8 mouse cellular contexts compared by ENCODE assay signal in genomic region chr4:148644157-148644511, GRCm38 (mm10). TPM values are rescaled to one million over a fixed set of nuclear protein-coding genes. Genes with fewer than 3 reads are reported as not detected.
A peak's percentile ranks its signal among the peaks of the same experiment; 100 is the strongest.
DNase-seq lines count a peak whose midpoint lies in the region; ATAC-seq lines count a peak whose summit lies in the region.

No protein-coding gene starts in this region.

- H3K9ac ChIP-seq in kidney, embryonic 14.5 days (ENCODE audit: low read depth, low read length), result peak overlapping the region; percentile 44; the same call in 1 of the 2 replicates
- no peak overlapping the region for H3K9ac ChIP-seq in liver, embryonic 15.5 days
- H3K9ac ChIP-seq in neural tube, embryonic 13.5 days, result no peak overlapping the region

- no peaks in the 10 kb centered on the region for H3K9me3 ChIP-seq in heart, embryonic 10.5 days
- no peaks in the 10 kb centered on the region for H3K9me3 ChIP-seq in kidney, embryonic 14.5 days (ENCODE audit: control insufficient read depth, low read length)
- H3K9me3 ChIP-seq in liver, embryonic 15.5 days (replicated peaks), result no peaks in the 10 kb centered on the region
- H3K9me3 ChIP-seq in neural tube, embryonic 13.5 days, result no peaks in the 10 kb centered on the region

- H3K27me3 ChIP-seq in heart, embryonic 10.5 days (ENCODE audit: insufficient read depth, poor library complexity, severe bottlenecking), result no peaks in the 10 kb centered on the region
- H3K27me3 ChIP-seq in kidney, embryonic 14.5 days (ENCODE audit: control insufficient read depth, insufficient read depth, low read length), result no peaks in the 10 kb centered on the region
- H3K27me3 ChIP-seq in liver, embryonic 15.5 days, result peaks cover 3% of the 10 kb centered on the region; the same call in 1 of the 2 replicates
- H3K27me3 ChIP-seq in neural tube, embryonic 13.5 days, result no peaks in the 10 kb centered on the region

- peak overlapping the region; percentile 40 for H3K4me3 ChIP-seq in heart, embryonic 10.5 days
- H3K4me3 ChIP-seq in kidney, embryonic 14.5 days (ENCODE audit: low read length), result peak overlapping the region; percentile 10; the same call in 1 of the 2 replicates
- peak overlapping the region; percentile 22; the same call in 1 of the 2 replicates for H3K4me3 ChIP-seq in liver, embryonic 15.5 days (replicated peaks)
- no peak overlapping the region for H3K4me3 ChIP-seq in neural tube, embryonic 13.5 days

- peaks cover 10% of the 10 kb centered on the region for H3K4me1 ChIP-seq in heart, embryonic 10.5 days
- H3K4me1 ChIP-seq in kidney, embryonic 14.5 days (ENCODE audit: control insufficient read depth, insufficient read depth, low read length), result no peaks in the 10 kb centered on the region
- peaks cover 10% of the 10 kb centered on the region; the same call in 1 of the 2 replicates for H3K4me1 ChIP-seq in liver, embryonic 15.5 days (replicated peaks)
- H3K4me1 ChIP-seq in neural tube, embryonic 13.5 days (replicated peaks), result peaks cover 4% of the 10 kb centered on the region; the same call in 1 of the 2 replicates

- peak; percentile 85 for DNase-seq in CD4-positive, CD25-positive, alpha-beta regulatory T cell, adult 2 months (ENCODE audit: low read depth, low spot score)
- peak; percentile 50 to 83 for DNase-seq in adrenal gland, adult (ENCODE audit: inconsistent age in 2 of 2, low spot score in 1 of 2)
- DNase-seq in embryo, embryonic 10 days (ENCODE audit: low spot score), result peak; percentile 70
- DNase-seq in heart, embryonic 10.5 days (ENCODE audit: low spot score), result peak; percentile 84
- DNase-seq in thymus, postnatal 0 days (ENCODE audit: low spot score), result peak; percentile 89

- peak overlapping the region; percentile 26; the same call in 1 of the 2 replicates for H3K4me2 ChIP-seq in kidney, embryonic 14.5 days (replicated peaks; ENCODE audit: low read depth, low read length)
- peak overlapping the region; percentile 54 for H3K4me2 ChIP-seq in liver, embryonic 15.5 days
- peak overlapping the region; percentile 35 for H3K4me2 ChIP-seq in neural tube, embryonic 13.5 days

- H3K27ac ChIP-seq in heart, embryonic 10.5 days, result peak overlapping the region; percentile 72
- H3K27ac ChIP-seq in kidney, embryonic 14.5 days (ENCODE audit: low read depth, low read length), result no peak overlapping the region
- H3K27ac ChIP-seq in liver, embryonic 15.5 days (replicated peaks), result no peak overlapping the region
- no peak overlapping the region for H3K27ac ChIP-seq in neural tube, embryonic 13.5 days (replicated peaks)

- 0 out of 2 replicates have a peak, but pooled peaks have one; percentile 5 for ATAC-seq in kidney, embryonic 14.5 days (ENCODE audit: low FRiP score, low TSS enrichment)
- no peak for ATAC-seq in liver, embryonic 15.5 days (ENCODE audit: insufficient read depth)
- ATAC-seq in neural tube, embryonic 13.5 days (ENCODE audit: low read depth), result 0 out of 2 replicates have a peak, but pooled peaks have one; percentile 27

- no peaks in the 10 kb centered on the region for H3K36me3 ChIP-seq in heart, embryonic 10.5 days
- no peaks in the 10 kb centered on the region for H3K36me3 ChIP-seq in kidney, embryonic 14.5 days (ENCODE audit: control insufficient read depth, insufficient read depth, low read length)
- no peaks in the 10 kb centered on the region for H3K36me3 ChIP-seq in liver, embryonic 15.5 days (replicated peaks)
- no peaks in the 10 kb centered on the region for H3K36me3 ChIP-seq in neural tube, embryonic 13.5 days

- 2% methylated on average over 9 of the region's 9 CpGs for WGBS in heart, embryonic 10.5 days
- WGBS in kidney, embryonic 14.5 days, result 5% methylated on average over 9 of the region's 9 CpGs
- 2% methylated on average over 9 of the region's 9 CpGs for WGBS in liver, embryonic 15.5 days (ENCODE audit: insufficient replicate concordance)
- whole genome bisulfite sequencing in neural tube, embryonic 13.5 days, result 9% methylated on average over 9 of the region's 9 CpGs

RNA-seq across cellular contexts. Expression of gene Gm572, which starts 1.0 kb away (rescaled TPM):
- not detected in 2 replicates for polyA plus RNA-seq in heart, embryonic 10.5 days (2016; fragmentation: Nextera tagmentation; extraction: Ambion mirVana)
- not detected in 2 replicates for polyA plus RNA-seq in kidney, embryonic 14.5 days (2014; fragmentation: Nextera tagmentation; extraction: Ambion mirVana)
- polyA plus RNA-seq in liver, embryonic 15.5 days (2015; fragmentation: Nextera tagmentation; extraction: Ambion mirVana), result not detected in 2 replicates
- polyA plus RNA-seq in neural tube, embryonic 13.5 days (2015; fragmentation: Nextera tagmentation; extraction: Ambion mirVana), result not detected in 2 replicates
- 0.09 TPM in 1 of 2 replicates, not detected in the other for polyA plus RNA-seq in thymus, postnatal 0 days (2015; fragmentation: Nextera tagmentation; extraction: Ambion mirVana)

RNA-seq across cellular contexts. Expression of gene Tardbp, which starts 17.3 kb away (rescaled TPM):
- polyA plus RNA-seq in heart, embryonic 10.5 days (2016; fragmentation: Nextera tagmentation; extraction: Ambion mirVana), result 238 and 301 TPM in 2 replicates
- 183 TPM in 2 replicates for polyA plus RNA-seq in kidney, embryonic 14.5 days (2014; fragmentation: Nextera tagmentation; extraction: Ambion mirVana)
- polyA plus RNA-seq in liver, embryonic 15.5 days (2015; fragmentation: Nextera tagmentation; extraction: Ambion mirVana), result 126 and 128 TPM in 2 replicates
- polyA plus RNA-seq in neural tube, embryonic 13.5 days (2015; fragmentation: Nextera tagmentation; extraction: Ambion mirVana), result 223 and 264 TPM in 2 replicates
- polyA plus RNA-seq in thymus, postnatal 0 days (2015; fragmentation: Nextera tagmentation; extraction: Ambion mirVana), result 330 and 343 TPM in 2 replicates

RNA-seq across cellular contexts. Expression of gene Masp2, which starts 41.8 kb away (rescaled TPM):
- 0.27 and 0.82 TPM in 2 replicates for polyA plus RNA-seq in heart, embryonic 10.5 days (2016; fragmentation: Nextera tagmentation; extraction: Ambion mirVana)
- polyA plus RNA-seq in kidney, embryonic 14.5 days (2014; fragmentation: Nextera tagmentation; extraction: Ambion mirVana), result 0.37 TPM in 1 of 2 replicates, not detected in the other
- 44.5 and 56.0 TPM in 2 replicates for polyA plus RNA-seq in liver, embryonic 15.5 days (2015; fragmentation: Nextera tagmentation; extraction: Ambion mirVana)
- polyA plus RNA-seq in neural tube, embryonic 13.5 days (2015; fragmentation: Nextera tagmentation; extraction: Ambion mirVana), result 0.58 and 1.1 TPM in 2 replicates
- 0.34 TPM in 1 of 2 replicates, not detected in the other for polyA plus RNA-seq in thymus, postnatal 0 days (2015; fragmentation: Nextera tagmentation; extraction: Ambion mirVana)

RNA-seq across cellular contexts. Expression of gene Srm, which starts 52.8 kb away (rescaled TPM):
- polyA plus RNA-seq in heart, embryonic 10.5 days (2016; fragmentation: Nextera tagmentation; extraction: Ambion mirVana), result 197 and 306 TPM in 2 replicates
- 214 and 242 TPM in 2 replicates for polyA plus RNA-seq in kidney, embryonic 14.5 days (2014; fragmentation: Nextera tagmentation; extraction: Ambion mirVana)
- 128 and 137 TPM in 2 replicates for polyA plus RNA-seq in liver, embryonic 15.5 days (2015; fragmentation: Nextera tagmentation; extraction: Ambion mirVana)
- 159 and 160 TPM in 2 replicates for polyA plus RNA-seq in neural tube, embryonic 13.5 days (2015; fragmentation: Nextera tagmentation; extraction: Ambion mirVana)
- polyA plus RNA-seq in thymus, postnatal 0 days (2015; fragmentation: Nextera tagmentation; extraction: Ambion mirVana), result 163 and 181 TPM in 2 replicates

Comparison
In these comparisons a context has a peak if more than half of its experiments do, and no peak if none do; other contexts are left out.
1. RNA of gene Masp2, which starts 41.8 kb away (polyA plus RNA-seq): 44.5 to 56.0 TPM in liver, embryonic 15.5 days; 0.58 to 1.1 TPM in neural tube, embryonic 13.5 days, 0.27 to 0.82 TPM in heart, embryonic 10.5 days, 0.34 TPM in thymus, postnatal 0 days and 0.37 TPM in kidney, embryonic 14.5 days; every median in the first group is over 10 times any median in the second.
2. Peak in every context shown above with its lines, with median percentiles within 50 percentile points of each other: DNase-seq and H3K4me2 ChIP-seq.